Mouse (Mus musculus) megakaryocyte, embryonic 14.5 days (primary cell): ENCODE results near the gene Rce1.

ENCODE experiments used
- FLI1 ChIP-seq: IDR thresholded peaks from 2 replicates; pipeline ENCODE4 v1.6.1; 2012; ENCODE audit warnings: low read length, inconsistent platforms, mixed read lengths
- GATA1 ChIP-seq: IDR thresholded peaks from 3 replicates; pipeline ENCODE4 v1.6.1; 2012; ENCODE audit warnings: mixed read lengths, low read length, inconsistent platforms, borderline replicate concordance

DNA sequence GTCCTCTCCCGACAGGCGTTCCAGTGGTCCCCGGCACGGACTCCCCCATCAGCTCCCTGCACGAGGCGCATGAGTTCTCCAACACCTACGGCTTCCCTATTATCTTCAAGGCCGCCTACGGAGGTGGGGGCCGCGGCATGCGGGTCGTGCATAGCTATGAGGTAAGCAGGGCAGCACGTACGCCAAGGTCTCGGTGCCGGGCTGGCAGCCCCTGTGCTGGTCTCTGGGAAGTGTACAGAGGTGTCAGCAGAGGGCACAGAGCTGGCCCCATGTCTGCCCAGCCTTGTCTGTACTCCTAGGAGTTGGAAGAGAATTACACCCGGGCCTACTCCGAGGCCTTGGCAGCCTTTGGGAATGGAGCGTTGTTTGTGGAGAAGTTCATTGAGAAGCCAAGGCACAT is 23.0 kb downstream of the Rce1 start:
- TF ChIP-seq FLI1 (no peak), GATA1 (no peak)
